Mouse (Mus musculus) hindbrain, embryonic 16.5 days (tissue): ENCODE data around the gene Lama4. TPM values are rescaled to one million over a fixed set of nuclear protein-coding genes. Genes with fewer than 3 reads are reported as not detected.

Source experiments
- ATAC-seq: fragments of 200-750 bp; cut with Nextera tagmentation; 2 replicates; pipeline ENCODE4 v1.8.0; 2017; ENCODE audit warnings: moderate TSS enrichment, moderate library complexity
- H3K27ac ChIP-seq: fragments of 300-500 bp; sonication (generic); 2 replicates; pipeline ENCODE4 v1.5.1; 2014; ENCODE audit warnings: low read depth, mild to moderate bottlenecking, control low read depth, low read length, moderate library complexity
- H3K27me3 ChIP-seq: fragments of 300-500 bp; sonication (generic); replicated peaks from 2 replicates; pipeline ENCODE4 v1.6.1; 2014; ENCODE audit warnings: low read length; ENCODE audit not compliant: control insufficient read depth, insufficient read depth
- H3K36me3 ChIP-seq: fragments of 300-500 bp; sonication (generic); 2 replicates; pipeline ENCODE4 v1.6.1; 2014; ENCODE audit warnings: mild to moderate bottlenecking, low read length, moderate library complexity, mixed read lengths; ENCODE audit not compliant: control insufficient read depth, insufficient read depth
- H3K4me1 ChIP-seq: fragments of 300-500 bp; sonication (generic); 2 replicates; pipeline ENCODE4 v1.6.1; 2014; ENCODE audit warnings: low read depth, low read length; ENCODE audit not compliant: control insufficient read depth, insufficient read depth
- H3K4me2 ChIP-seq: fragments of 300-500 bp; sonication (generic); 2 replicates; pipeline ENCODE4 v1.6.1; 2014; ENCODE audit warnings: mild to moderate bottlenecking, low read length, control low read depth, moderate library complexity
- H3K4me3 ChIP-seq: fragments of 300-500 bp; sonication (generic); 2 replicates; pipeline ENCODE4 v1.5.1; 2014; ENCODE audit warnings: mild to moderate bottlenecking, low read length, control low read depth, moderate library complexity
- H3K9ac ChIP-seq: fragments of 300-500 bp; sonication (generic); 2 replicates; pipeline ENCODE4 v1.6.1; 2014; ENCODE audit warnings: low read depth, mild to moderate bottlenecking, control low read depth, low read length, moderate library complexity
- H3K9me3 ChIP-seq: fragments of 300-500 bp; sonication (generic); 2 replicates; pipeline ENCODE4 v1.6.1; 2014; ENCODE audit warnings: mild to moderate bottlenecking, low read length, moderate library complexity; ENCODE audit not compliant: control insufficient read depth
- WGBS: fragments of 180-500 bp; shearing (Covaris S2); extraction: QIAGEN DNeasy Blood & Tissue Kit; methylation state at CpG from one replicate; pipeline ENCODE4 v1.1.7; 2014; 5-methylcytosine and 5-hydroxymethylcytosine counted together
- polyA plus RNA-seq: library from polyadenylated mRNA; unstranded; fragments of >200 nt; fragmentation: Nextera tagmentation; extraction: Ambion mirVana; gene quantifications from 2 replicates; pipeline ENCODE4 v1.2.1, GENCODE M21; 2015

Gene Lama4
- polyA plus RNA-seq, 1 experiment from 2014 or later: 18.7 TPM

GRCm38 (mm10) chr10:39030148-39030685 lies 64.9 kb downstream of the Lama4 start:
- Histone ChIP-seq H3K36me3 (no peaks in the 10 kb centered on the region), H3K27ac (no peak overlapping the region), H3K9ac (no peak overlapping the region), H3K4me2 (no peak overlapping the region), H3K4me1 (peaks cover 2% of the 10 kb centered on the region; the same call in 1 of the 2 replicates), H3K4me3 (no peak overlapping the region), H3K9me3 (no peaks in the 10 kb centered on the region), H3K27me3 (no peaks in the 10 kb centered on the region)
- ATAC-seq: no peak
- 81% methylated on average over 14 of the region's 14 CpGs for WGBS

- Histone ChIP-seq H3K4me3 (no peak overlapping the region), H3K4me2 (no peak overlapping the region), H3K4me1 (no peaks in the 10 kb centered on the region), H3K9ac (no peak overlapping the region), H3K27me3 (no peaks in the 10 kb centered on the region), H3K27ac (no peak overlapping the region), H3K36me3 (no peaks in the 10 kb centered on the region), H3K9me3 (no peaks in the 10 kb centered on the region)
- WGBS: 54% methylated on average over 4 of the region's 4 CpGs
- peak; percentile 48; the same call in 1 of the 2 replicates for ATAC-seq
These were observed 74.2 kb downstream of the Lama4 start for GRCm38 (mm10) chr10:39039564-39039963.

- 82% methylated on average over 5 of the region's 5 CpGs for WGBS
- no peaks in the 10 kb centered on the region for H3K9me3 ChIP-seq
- H3K27ac ChIP-seq: no peak overlapping the region
- no peaks in the 10 kb centered on the region for H3K36me3 ChIP-seq
- no peak overlapping the region for H3K4me2 ChIP-seq
- H3K4me1 ChIP-seq: no peaks in the 10 kb centered on the region
- H3K9ac ChIP-seq: no peak overlapping the region
- H3K4me3 ChIP-seq: no peak overlapping the region
- no peaks in the 10 kb centered on the region for H3K27me3 ChIP-seq
- no peak for ATAC-seq
These were observed 74.7 kb downstream of the Lama4 start for GRCm38 (mm10) chr10:39040026-39040425.

GRCm38 (mm10) chr10:39044476-39044995 lies 79.2 kb downstream of the Lama4 start:
- Histone ChIP-seq H3K4me2 (no peak overlapping the region), H3K4me3 (no peak overlapping the region), H3K9ac (no peak overlapping the region), H3K36me3 (no peaks in the 10 kb centered on the region), H3K27ac (no peak overlapping the region), H3K27me3 (no peaks in the 10 kb centered on the region), H3K9me3 (no peaks in the 10 kb centered on the region), H3K4me1 (no peaks in the 10 kb centered on the region)
- ATAC-seq: no peak; the same call in 1 of the 2 replicates
- WGBS: 66% methylated on average over 3 of the region's 3 CpGs

GRCm38 (mm10) chr10:39045111-39045510 lies 79.8 kb downstream of the Lama4 start:
- no peaks in the 10 kb centered on the region for H3K4me1 ChIP-seq
- H3K9ac ChIP-seq: no peak overlapping the region
- no peaks in the 10 kb centered on the region for H3K27me3 ChIP-seq
- H3K36me3 ChIP-seq: no peaks in the 10 kb centered on the region
- no peak overlapping the region for H3K4me3 ChIP-seq
- H3K9me3 ChIP-seq: no peaks in the 10 kb centered on the region
- H3K27ac ChIP-seq: no peak overlapping the region
- WGBS: 90% methylated on average over 1 of the region's 1 CpGs
- no peak overlapping the region for H3K4me2 ChIP-seq
- ATAC-seq: no peak

- no peaks in the 10 kb centered on the region; the same call in 1 of the 2 replicates for H3K36me3 ChIP-seq
- H3K27me3 ChIP-seq: no peaks in the 10 kb centered on the region
- H3K9me3 ChIP-seq: no peaks in the 10 kb centered on the region
- WGBS: 47% methylated on average over 10 of the region's 10 CpGs
- H3K4me3 ChIP-seq: no peak overlapping the region
- no peak overlapping the region for H3K9ac ChIP-seq
- no peak overlapping the region for H3K27ac ChIP-seq
- no peak overlapping the region for H3K4me2 ChIP-seq
- ATAC-seq: no peak
- H3K4me1 ChIP-seq: no peaks in the 10 kb centered on the region
These were observed 82.5 kb downstream of the Lama4 start for GRCm38 (mm10) chr10:39047775-39048174.

- ATAC-seq: no peak
- no peak overlapping the region for H3K27ac ChIP-seq
- no peak overlapping the region for H3K4me3 ChIP-seq
- H3K4me2 ChIP-seq: no peak overlapping the region
- H3K4me1 ChIP-seq: no peaks in the 10 kb centered on the region
- 88% methylated on average over 8 of the region's 8 CpGs for WGBS
- H3K9ac ChIP-seq: no peak overlapping the region
- H3K36me3 ChIP-seq: no peaks in the 10 kb centered on the region; the same call in 1 of the 2 replicates
- H3K9me3 ChIP-seq: no peaks in the 10 kb centered on the region
- no peaks in the 10 kb centered on the region for H3K27me3 ChIP-seq
These were observed 84.4 kb downstream of the Lama4 start for GRCm38 (mm10) chr10:39049581-39050294.

- H3K4me2 ChIP-seq: no peak overlapping the region
- 89% methylated on average over 5 of the region's 5 CpGs for WGBS
- no peak for ATAC-seq
These were observed 90.7 kb downstream of the Lama4 start for GRCm38 (mm10) chr10:39056050-39056449.

GRCm38 (mm10) chr10:39064732-39065131 lies 99.4 kb downstream of the Lama4 start:
- H3K36me3 ChIP-seq: no peaks in the 10 kb centered on the region
- H3K4me1 ChIP-seq: no peaks in the 10 kb centered on the region
- peaks cover 2% of the 10 kb centered on the region; the same call in 1 of the 2 replicates for H3K9me3 ChIP-seq
- no peak for ATAC-seq
- H3K27me3 ChIP-seq: no peaks in the 10 kb centered on the region
- no peak overlapping the region for H3K4me3 ChIP-seq
- 93% methylated on average over 5 of the region's 5 CpGs for WGBS
- H3K9ac ChIP-seq: no peak overlapping the region
- no peak overlapping the region for H3K4me2 ChIP-seq
- no peak overlapping the region for H3K27ac ChIP-seq

More at GRCm38 (mm10) chr10:39056050-39056449, 90.7 kb downstream of the Lama4 start:
- no peak overlapping the region for H3K27ac ChIP-seq
- no peaks in the 10 kb centered on the region for H3K27me3 ChIP-seq
- no peaks in the 10 kb centered on the region; the same call in 1 of the 2 replicates for H3K36me3 ChIP-seq
- no peaks in the 10 kb centered on the region for H3K9me3 ChIP-seq
- H3K4me3 ChIP-seq: no peak overlapping the region
- H3K9ac ChIP-seq: no peak overlapping the region
- no peaks in the 10 kb centered on the region for H3K4me1 ChIP-seq
